ENCODE assay signal across 19 mouse cellular contexts in the genomic region with DNA sequence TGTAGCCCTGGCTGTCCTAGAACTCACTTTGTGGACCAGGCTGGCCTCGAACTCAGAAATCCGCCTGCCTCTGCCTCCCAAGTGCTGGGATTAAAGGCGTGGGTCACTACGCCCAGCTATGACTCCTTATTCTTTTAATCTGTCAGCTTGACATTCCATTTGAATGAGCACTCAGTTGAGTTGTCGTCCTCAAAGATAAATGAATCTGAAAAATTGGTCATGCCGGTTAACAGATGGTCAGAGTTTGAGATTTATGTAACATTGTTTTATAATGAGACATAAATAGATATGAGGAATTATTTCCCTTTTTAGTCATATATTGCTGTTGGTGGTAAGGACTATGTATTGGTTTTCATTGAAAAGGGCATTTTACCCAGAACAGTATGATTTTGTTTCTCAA.
"Had no signal": no experiment of that assay in that cellular context is flagged by ENCODE, and none has a peak within 500 bp of the region (broad histone marks: within the 10 kb centered on the region; RNA-seq: fewer than 3 reads in every experiment).

No protein-coding gene starts in this region.

- H3K9me3 ChIP-seq: midbrain, embryonic 10.5 days; midbrain, embryonic 12.5 days; neural tube, embryonic 13.5 days; neural tube, embryonic 15.5 days; stomach, embryonic 15.5 days had no signal

- H3K27ac ChIP-seq: midbrain, embryonic 10.5 days; midbrain, embryonic 12.5 days; neural tube, embryonic 13.5 days; neural tube, embryonic 15.5 days; stomach, embryonic 15.5 days; stomach, postnatal 0 days had no signal

- ATAC-seq: midbrain, embryonic 16.5 days had no signal

- DNase-seq: lung, embryonic 14.5 days; lung, postnatal 10 days; lung, postnatal 4 days; midbrain, embryonic 14.5 days; retina, postnatal 1 day; right cerebral cortex, adult 18-20 months; right cerebral cortex, postnatal 25 days; right cerebral cortex, postnatal 4 days; thymus, adult 2 months; thymus, postnatal 25 days; thymus, postnatal 4 days had no signal

- H3K36me3 ChIP-seq: stomach, embryonic 15.5 days had no signal

- H3K4me2 ChIP-seq: lung, embryonic 14.5 days; midbrain, embryonic 12.5 days; neural tube, embryonic 13.5 days; neural tube, embryonic 15.5 days; stomach, embryonic 15.5 days had no signal

- H3K9ac ChIP-seq: lung, embryonic 14.5 days; midbrain, embryonic 12.5 days; neural tube, embryonic 13.5 days; neural tube, embryonic 15.5 days; stomach, embryonic 15.5 days had no signal

- H3K27me3 ChIP-seq: midbrain, embryonic 12.5 days; neural tube, embryonic 13.5 days; neural tube, embryonic 15.5 days; stomach, embryonic 15.5 days had no signal

- H3K4me1 ChIP-seq: midbrain, embryonic 10.5 days; midbrain, embryonic 12.5 days; neural tube, embryonic 13.5 days; neural tube, embryonic 15.5 days; stomach, embryonic 15.5 days had no signal

- H3K4me3 ChIP-seq: midbrain, embryonic 10.5 days; midbrain, embryonic 12.5 days; myocyte; neural tube, embryonic 13.5 days; neural tube, embryonic 15.5 days; stomach, embryonic 15.5 days had no signal
